Mouse (Mus musculus) heart, postnatal 4 days (tissue): ENCODE results near the gene Fnip1. TPM values are rescaled to one million over a fixed set of nuclear protein-coding genes. Genes with fewer than 3 reads are reported as not detected.
A peak's percentile ranks its signal among the peaks of the same experiment; 100 is the strongest.
"Not testable (repeated sequence)": the region's sequence is repeated elsewhere in the genome, so short reads cannot be mapped to it uniquely, and the experiment has no call there.

Experiments used
- DNase-seq: peaks from one replicate; pipeline ENCODE4 v3.0.0; 2021
- total RNA-seq, 2 experiments: library from RNA; stranded (reverse); gene quantifications; 2 replicates each; pipeline ENCODE4 v1.2.3; 2021

Fnip1 gene
- total RNA-seq, result 10 to 100 TPM; 26.1 to 26.3 TPM

DNA sequence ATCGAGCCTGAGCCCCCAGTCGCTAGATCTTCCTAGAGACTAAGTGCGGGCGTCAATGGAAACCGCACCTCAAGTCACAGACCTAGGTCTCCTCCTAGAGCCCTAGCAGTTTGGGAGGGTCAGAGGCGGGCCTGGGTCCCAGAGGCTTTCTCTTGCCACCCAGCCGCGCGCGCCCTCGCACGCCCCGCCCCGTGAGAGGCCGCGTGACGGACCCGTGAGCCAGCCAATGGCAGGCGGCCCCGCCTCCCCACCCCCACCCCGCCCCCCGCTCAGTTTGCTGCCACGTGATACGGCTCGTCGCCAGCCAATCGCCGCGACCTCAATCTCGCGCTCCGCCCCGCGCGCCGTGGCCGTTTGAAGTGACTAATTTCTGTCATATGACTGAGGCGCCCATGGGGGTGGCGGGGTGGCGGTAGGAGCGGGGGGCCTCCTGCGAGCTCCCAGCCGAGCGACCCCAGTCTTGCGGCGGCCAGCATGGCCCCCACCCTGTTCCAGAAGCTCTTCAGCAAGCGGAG lies at the start of gene Fnip1:
Gene Fnip1, plus strand, starts transcription at position 377 of the 515 bp plus-strand sequence.
- peak; percentile 97 for DNase-seq

DNA sequence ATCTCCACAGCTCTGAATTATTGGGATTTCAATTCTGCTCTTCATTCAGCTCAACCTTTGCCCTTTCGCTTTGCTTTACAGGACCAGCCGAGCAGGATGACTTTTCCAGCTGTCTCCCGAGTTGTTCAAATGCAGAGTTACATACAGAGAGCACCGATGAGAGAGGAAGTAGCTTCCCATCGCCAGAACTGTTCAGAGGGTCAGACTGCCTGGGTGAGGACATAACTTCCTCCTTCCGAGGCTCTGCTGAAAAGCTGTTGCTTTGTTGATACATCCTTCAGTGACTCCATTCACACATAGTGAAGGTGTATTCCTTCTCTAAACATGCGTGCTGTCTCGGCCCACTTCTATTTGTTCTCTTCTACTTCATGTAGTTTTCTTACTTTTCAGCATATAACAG lies 47.6 kb upstream of the Fnip1 start:
- no peak for DNase-seq

DNA sequence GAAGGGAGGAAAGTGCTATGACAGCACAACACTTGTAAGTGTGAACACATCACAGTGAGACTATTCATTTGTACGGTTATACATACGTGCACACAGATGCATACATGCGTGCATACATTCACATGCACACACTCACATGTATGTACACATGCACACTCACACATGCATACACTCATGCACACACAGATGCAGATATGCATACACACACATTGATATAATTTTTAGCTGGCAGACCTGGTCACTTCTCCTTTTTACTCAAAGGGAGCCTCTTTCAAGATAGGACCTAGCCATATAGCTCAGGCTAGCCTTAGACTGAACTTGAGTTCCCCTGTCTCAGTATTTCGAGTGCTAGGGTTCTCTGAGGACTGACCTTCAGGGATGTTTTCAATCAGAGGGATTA lies 46.7 kb upstream of the Fnip1 start:
- no peak for DNase-seq

DNA sequence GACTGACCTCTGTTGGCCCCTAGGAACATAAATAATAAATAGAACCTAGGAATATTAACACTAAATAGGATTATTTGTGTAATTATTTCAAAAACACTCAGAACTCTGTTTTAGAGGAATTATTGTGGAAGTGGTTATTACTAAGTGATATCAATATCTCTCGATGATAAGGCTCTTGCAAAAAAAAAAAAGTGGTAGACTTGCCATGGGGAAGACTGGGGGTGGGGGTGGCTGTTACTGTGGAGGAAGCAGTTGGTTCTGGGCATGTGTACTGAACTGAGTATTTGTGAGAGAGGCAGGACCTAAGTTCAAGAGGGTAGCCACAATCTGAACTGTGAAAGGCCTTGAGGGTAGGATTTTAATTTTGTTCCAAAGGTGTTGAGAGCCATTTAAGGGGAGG lies 41.3 kb upstream of the Fnip1 start:
- DNase-seq, result no peak

DNA sequence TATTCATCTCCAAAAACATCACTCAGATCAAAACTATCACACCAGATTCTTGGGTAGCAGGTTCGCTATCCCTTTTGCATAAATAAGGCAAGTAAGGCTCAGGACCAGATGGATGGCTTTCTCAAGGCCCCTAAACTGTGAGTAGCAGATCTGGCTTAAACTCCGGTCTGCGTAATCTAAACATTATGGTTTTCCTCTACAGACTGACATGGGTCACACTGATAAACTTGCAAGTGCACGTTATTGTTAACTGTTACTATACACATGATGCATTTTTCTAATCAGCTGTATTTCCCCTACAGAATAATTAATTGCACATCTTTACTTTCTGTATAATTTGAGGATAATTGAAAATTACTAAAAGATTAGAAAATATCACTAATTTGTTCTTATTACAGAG lies 39.9 kb upstream of the Fnip1 start:
- no peak for DNase-seq

DNA sequence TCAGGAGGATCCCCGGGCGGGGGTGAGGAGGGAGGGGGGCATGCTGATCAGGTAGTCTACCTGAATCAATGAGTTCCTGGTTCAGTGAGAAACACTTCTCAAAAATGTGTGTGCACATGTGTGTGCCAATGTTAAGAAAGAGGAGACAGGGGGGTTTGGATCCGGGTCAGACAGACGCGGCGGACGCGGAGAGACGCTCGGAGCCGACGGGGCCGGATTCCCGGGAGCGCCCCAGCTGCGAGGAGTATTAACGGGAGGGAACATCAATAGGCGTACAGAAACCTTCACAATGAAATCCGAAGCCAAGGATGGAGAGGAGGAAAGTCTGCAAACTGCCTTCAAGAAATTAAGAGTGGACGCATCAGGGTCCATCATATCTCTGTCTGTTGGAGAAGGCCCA lies 37.2 kb upstream of the Fnip1 start:
- DNase-seq, result not testable (repeated sequence)

DNA sequence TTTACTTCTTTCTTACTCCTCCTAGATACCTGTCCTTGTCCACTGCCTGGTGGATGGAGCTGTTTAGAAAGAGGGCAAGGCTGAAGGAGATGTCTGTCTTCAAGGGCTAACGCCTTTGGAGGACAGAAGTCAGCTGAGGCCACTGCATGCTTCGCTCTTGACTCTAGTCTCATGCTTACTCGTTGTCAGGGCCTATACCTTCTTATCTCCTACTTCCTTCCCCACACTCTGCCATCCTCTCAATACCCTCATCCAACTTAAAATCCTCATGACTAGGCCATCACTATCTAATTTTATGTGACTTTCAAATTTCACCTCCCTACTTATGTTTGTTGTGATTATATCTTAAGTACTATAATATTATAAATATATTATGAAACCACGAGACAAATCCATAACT lies 33.1 kb upstream of the Fnip1 start:
- DNase-seq, result no peak

DNA sequence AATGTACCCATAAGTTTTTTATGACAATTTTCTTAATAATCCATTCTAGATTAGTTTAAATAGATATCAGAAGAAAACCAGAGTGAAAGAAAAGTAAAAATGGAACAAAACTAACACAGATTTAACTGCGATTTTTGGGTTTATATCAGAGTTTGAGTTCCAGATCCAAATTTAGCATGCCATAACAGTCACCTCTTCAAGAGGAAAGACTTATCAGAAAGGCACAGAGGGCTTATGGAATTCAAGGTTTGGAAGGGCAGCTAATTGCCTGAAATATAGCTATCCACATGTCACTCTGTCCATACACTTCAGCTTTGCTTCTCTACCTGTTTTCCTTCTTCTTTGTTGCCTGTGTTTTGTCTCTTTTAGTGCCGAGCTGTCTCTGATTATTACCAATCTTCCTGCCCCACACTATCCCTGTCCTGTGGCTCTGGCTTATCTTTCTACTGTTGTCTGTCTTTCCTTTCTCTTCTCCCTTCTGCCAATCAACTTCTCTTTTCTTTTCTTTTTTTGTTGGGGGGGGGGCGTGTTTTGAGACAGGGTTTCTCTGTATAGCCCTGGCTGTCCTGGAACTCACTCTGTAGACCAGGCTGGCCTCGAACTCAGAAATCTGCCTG lies 31.0 kb upstream of the Fnip1 start:
- no peak for DNase-seq

DNA sequence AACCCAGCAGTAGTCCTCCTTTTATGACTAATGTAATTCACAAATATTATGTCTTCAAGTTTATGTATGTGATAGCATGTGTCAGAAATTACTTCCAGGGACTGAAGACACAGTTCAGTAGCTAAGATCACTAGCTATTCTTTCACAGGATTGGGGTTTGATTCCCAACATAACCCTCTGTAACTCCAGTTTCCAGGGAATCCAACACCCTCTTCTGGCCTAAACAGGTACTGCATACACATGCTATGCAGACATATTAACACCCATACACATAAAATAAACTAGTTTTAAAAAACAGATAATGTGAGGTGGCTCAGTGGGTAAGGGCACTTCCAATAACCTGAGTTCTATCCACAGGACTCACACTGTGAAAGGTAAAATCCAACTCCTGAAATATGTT lies 27.4 kb upstream of the Fnip1 start:
- no peak for DNase-seq

DNA sequence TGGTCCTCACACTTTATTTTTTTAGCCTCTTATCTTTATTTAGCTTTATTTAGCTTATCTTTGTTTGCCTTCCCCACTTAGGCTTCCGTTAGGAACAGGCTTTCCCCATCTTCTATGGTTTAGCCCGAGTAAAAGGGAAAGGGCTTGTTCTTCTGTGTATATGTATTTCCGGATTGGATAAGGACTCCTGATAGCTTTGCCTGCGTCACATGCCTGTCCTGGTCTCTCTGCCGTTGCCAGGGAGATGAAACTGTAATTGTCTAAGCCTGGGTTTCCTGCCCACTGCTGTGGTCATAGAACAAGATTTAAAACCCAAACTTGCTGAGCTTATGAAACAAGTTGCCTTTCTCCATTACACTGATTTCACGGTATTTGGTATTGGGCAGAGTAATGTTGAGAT lies 25.0 kb upstream of the Fnip1 start:
- DNase-seq, result no peak

DNA sequence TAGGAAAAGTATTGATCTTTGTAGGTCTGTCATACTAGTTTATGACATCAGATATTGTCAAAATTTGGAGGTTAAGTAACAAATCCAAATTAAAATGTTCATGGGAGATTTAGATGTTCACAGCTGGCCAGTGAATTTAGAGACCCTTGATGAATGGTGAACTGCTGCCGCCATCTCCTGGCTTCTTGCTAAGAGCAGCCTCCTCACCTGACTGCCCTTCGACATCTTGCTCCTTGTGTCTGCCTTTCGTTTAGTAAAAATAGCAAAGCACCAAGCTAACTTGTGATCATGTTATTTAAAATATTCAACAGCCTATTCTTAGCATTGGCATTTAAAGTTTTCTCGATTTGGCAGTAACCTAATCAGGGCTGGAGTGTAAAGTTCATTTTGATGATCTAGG lies 15.0 kb upstream of the Fnip1 start:
- peak; percentile 10 for DNase-seq

DNA sequence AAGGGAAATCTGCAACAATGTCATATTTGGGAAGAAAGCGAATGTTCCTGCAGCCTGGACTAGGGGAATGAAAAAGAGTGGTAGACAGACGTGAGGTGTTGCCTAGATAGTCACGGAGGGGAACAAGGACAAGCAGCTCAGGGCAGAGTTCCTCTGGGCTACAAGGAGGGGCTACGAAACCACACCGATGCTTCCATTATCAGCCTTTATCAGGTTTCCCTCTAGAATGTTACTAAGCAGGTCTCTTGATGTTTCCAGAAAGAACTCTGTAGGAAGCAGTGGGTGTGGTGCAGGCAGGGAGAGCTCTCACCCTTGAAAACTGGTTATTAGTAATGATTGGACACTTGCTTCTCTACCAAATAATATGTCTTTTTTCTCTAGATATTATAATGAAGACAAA lies 11.7 kb upstream of the Fnip1 start:
- DNase-seq, result no peak

DNA sequence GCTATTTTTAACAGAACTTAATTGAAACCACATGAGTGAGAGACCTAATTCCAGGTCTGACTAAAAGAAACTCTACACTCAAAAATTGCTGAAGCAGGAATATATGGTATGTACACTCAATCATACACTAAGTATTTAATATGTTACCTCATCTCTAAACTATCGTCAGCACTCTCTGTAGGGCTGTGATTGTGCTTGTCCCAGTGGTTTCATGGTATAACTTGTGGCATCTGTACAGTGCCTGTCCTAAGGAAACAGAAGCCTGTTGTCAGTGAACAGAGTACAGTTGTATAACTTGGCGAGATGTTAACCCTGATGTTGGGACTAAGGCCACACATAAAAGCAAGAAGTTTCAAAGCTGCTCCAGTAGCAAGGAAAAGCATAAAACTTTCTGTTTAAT lies 10.9 kb upstream of the Fnip1 start:
- no peak for DNase-seq

DNA sequence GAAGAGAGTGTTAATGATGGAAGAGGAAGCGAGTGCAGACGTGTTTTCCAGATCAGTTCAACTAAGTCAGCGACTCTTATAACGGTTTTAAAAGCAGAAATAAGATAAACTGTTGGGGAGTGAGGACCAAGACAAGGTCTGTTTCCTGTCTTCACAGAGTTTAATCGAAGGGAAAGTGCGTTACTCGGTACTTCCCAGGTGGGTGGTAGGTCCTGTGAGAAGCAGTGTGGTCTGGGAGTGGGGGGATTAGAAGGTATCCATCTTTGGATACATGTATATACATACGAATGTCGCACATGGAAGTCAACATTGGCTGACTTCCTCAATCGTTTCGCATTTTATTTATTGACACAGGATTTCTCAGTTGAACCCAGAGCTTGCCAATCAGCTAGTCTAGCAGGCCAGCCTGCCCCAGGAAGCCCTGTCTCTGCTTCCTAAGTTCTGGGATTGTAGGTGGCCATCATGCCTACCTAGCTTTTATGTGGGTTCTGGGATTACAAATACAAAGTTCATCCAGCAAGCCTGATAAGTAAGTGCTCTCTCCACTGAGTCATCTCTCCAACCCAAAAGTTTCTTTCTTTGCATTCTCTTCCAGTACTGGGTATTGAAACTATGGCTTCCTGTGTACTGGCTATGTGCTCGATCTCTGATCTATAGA lies 10.2 kb upstream of the Fnip1 start:
- no peak for DNase-seq

DNA sequence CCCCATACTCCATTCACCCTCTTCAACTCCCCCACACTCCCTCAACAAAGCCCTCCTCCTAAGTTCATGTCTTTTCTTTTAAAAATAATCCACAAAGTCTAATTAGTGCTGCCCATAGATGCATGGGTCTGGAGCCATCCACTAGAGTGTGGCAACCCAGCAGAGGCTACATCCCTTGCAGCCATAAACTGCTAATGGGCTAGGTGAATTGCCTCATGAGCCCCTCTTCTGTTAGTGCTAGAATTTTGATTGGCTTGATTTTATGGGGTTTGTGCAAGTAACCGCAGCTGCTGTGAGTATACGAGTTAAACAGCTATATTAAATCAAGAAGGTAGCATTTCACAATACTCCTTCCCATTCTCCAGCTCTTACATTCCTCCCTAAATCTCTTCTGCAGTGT lies 8.8 kb upstream of the Fnip1 start:
- DNase-seq, result no peak

DNA sequence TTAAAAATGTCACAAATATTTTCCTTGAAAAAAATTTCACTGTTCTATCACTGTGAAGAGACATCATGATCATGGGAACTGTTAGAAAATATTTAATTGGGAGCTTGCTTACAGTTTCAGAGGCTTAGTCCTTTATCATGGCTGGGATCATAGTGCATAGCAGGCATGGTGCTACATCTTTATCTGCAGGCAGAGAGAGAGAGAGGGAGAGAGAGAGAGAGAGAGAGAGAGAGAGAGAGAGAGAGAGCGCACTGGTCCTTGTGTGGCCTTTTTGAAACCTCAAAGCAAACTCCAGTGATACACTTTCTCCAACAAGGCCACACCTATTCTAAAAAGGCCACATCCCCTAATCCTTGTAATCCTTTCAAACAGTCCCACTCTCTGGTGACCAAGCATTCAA lies 2.2 kb upstream of the Fnip1 start:
- no peak for DNase-seq

DNA sequence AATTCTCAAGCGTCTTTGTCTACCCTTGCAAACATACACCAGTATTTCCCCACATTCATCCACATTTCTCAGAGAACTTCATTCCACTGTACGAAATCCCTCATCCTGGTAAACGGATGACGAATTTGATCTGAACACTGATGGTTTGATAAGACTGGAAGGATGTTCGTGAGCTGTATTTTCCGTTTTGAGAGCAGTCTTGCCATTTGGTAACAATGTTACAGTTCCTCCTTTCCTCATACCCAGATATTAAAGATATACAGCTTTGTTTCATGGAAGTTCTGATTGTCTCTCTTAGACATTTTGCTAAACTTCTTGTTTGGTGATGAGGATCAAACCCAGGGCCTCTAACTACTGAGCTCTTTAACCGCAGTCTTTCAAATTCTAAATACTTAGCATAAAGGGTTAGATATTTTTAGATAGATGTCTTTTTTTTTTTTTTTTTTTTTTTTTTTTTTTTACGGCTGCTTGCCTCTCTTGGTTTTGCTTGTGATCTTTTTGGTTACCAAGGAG lies 633 bp upstream of the Fnip1 start:
- DNase-seq, result no peak

DNA sequence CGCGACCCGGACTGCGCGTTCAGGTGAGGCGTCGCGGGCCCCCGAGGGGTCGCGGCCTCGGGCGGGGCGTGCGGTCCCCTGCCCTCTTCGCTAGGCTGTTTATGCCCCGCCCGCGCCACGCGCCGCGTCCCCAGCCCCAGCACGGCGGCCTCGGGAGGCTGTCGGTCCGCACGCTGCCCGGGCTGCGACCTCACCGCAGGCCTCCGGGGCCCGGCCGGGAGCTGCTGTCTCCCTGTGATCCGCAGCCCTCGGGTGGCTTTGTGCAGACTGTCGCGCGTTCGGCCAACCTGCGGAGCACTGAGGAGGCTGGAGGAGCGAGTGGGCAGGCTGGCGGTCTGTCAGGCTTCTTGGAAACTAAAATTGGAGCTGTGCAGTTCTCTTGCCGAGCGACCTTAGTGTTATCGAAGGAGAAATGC lies 375 bp downstream of the Fnip1 start:
- DNase-seq, result peak; percentile 67

DNA sequence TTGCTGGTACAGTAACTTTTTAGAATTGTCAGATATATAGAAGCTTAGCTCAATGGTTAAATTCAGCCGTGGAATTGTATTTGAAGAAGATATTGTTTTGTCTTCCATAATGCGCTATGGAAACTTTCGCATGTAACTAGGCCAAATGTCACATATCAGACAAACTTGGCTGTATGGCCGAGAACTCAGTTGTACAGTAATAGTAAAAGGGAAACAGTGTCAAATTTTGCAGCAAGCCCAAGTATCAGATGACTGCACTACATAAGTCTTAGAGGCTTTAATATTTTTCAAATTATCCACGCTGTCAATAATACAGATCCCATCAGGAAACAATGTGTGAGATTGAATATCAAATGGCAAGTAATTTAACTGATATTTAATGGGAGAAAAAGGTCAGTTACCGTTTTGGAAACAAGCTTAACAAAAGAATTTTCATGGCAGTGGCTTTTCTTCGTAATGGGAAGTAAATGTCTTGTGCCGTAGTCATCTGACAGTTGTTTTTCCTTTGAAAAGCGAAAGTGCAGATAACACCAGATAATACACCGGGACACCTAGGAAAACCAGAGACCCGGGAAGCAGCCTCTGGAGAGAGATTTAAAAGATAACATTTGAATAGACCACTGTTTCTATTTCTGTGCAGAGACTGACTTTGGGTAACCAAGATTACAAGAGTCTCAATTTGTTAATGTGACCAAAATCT lies 1.1 kb downstream of the Fnip1 start:
- no peak for DNase-seq

DNA sequence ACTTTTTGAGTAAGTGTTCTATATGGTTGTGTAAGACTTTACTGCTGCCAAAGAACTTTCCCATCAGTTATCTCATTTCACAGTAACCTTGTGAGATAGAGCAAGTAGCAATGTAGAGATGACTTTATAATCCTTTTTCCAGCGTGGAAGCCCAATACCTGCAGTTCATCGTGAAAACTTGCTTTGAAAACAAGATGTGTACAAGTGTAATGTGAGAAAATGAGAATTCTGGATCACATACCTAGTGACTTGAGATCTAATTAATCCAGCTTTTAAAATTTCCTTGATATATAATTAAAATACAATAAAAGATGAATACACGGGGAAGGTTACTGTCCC lies 1.7 kb downstream of the Fnip1 start:
- DNase-seq, result no peak

DNA sequence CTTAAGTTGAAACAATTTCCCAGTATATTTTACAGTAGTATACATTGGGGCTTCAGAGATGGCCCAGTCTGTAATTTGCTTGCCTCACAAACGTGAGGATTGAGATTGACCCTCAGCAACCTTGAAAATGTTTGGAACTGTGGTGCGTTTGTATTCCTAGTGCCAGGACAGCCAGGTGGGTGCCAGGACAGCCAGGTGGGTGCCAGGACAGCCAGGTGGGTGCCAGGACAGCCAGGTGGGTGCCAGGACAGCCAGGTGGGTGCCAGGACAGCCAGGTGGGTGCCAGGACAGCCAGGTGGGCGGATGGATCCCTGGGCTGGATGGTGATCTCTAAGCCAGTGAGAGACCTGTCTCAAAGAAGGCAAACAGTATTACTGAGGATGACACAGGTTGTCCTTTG lies 12.8 kb downstream of the Fnip1 start:
- DNase-seq, result not testable (repeated sequence)

DNA sequence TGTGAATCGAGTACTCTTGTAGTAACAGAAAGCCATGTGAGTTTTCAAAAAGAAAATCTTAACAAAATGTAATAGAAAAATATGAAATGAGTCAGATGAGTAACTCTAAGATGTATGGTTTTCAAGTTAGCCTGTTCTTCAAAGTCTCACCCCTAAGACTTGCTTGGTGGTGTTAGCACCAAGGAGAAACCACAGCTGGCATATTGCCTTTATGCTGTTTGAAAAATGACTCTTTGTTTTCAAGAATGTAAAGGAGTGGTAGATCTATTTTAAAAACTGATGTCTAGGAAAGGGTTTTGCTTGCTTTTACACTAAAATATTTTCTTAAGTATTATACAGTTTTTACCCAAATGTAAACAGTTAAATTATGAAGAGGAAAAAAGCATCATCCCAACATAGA lies 16.5 kb downstream of the Fnip1 start:
- no peak for DNase-seq

DNA sequence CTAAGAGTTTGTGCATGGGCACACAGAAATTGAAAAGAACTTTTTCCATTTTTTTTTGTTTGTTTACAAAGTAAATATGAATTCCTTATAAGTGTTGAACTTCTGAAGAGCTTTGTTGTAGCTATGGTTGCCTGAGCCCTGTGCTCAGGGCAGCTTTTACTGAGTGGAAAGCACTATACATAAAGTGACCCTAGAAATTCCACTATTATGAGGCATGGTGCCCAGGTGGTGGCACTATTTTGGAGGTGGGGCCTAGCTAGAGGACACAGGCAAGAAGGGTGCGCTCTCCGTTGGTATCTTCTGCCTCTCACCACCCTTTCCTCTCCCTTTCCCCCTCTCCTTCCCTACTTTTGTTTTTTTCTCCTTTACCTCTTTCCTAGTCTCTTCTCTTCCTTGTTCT lies 18.9 kb downstream of the Fnip1 start:
- DNase-seq, result peak; percentile 18

DNA sequence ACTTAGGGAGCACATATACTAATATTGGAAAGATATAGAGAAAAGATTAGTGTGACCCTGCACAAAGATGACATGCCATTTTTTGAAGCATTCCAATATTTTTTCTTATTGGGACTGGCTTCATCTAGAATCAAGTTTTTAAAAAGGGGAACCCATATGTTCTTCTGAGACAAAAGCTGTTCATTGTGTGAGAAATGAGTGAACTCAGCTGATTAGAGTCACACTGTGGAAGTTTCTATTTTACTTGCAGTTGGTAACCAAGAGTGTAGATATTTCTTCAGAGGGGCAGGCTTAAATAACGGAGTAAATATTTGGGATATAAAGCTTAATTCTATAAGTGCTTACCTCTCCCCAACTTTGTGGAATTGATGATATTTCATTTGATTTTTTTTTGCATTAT lies 20.2 kb downstream of the Fnip1 start:
- DNase-seq, result no peak
